In the genomic region with DNA sequence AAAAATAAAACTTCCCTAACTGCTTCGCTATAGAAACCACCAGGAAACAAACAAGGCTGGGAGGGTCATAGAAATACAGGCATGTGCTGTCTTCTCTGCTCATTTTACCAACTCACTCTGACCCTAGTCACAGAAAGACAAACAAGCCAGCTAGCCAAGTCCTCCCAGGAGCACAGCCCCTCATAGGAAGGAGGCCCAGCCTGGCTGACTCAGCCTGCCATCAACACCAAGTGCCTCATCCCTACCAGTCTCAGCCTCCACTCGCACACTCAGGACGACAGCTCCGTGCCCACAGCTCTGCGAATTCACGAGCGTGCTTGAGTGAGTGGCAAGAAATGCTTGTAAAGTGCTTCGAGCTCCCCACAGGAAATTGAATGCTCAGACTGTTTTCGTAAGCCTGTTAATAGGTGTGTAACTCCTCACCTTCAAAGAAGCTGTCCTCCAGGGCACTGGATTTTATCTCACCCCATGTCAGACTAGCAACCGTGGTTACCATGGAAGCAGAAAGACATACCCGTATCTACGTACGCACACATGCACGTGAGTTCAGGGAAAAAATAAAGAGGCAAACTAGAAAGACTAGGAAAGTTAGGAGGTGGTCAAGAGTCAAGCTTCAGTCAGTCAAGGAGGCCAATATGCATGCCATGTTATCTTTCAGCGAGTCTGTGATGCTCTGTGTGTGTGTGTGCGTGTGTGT, we compare ENCODE assay signal across 17 mouse cellular contexts. TPM values are rescaled to one million over a fixed set of nuclear protein-coding genes. Genes with fewer than 3 reads are reported as not detected.
DNase-seq lines count a peak whose midpoint lies in the region; ATAC-seq and TF ChIP-seq lines count a peak whose summit lies in the region.
"Had no signal": no experiment of that assay in that cellular context is flagged by ENCODE, and none has a peak within 500 bp of the region (broad histone marks: within the 10 kb centered on the region; RNA-seq: fewer than 3 reads in every experiment).

No protein-coding gene starts in this region.

- TF ChIP-seq POLR2A in brain, embryonic 14.5 days (IDR thresholded peaks at IDR 0.05; ENCODE audit: borderline replicate concordance, extremely low read depth, insufficient read depth, insufficient read length, poor library complexity, severe bottlenecking) = no peak
- no peak for TF ChIP-seq POLR2A in limb, embryonic 14.5 days (IDR thresholded peaks at IDR 0.05; ENCODE audit: borderline replicate concordance, extremely low read depth, insufficient read depth, insufficient read length)

- no peak overlapping the region for H3K27ac ChIP-seq in midbrain, embryonic 11.5 days (ENCODE audit: low read depth, low read length)
- H3K27ac ChIP-seq in midbrain, embryonic 15.5 days = no peak overlapping the region
- peak overlapping the region; percentile 29 for H3K27ac ChIP-seq in limb, embryonic 14.5 days (replicated peaks; ENCODE audit: low read depth, low read length)
- H3K27ac ChIP-seq: heart, adult 2 months; neural tube, embryonic 12.5 days had no signal

- 86% methylated on average over 16 of the region's 16 CpGs for WGBS in midbrain, embryonic 11.5 days
- 67% methylated on average over 16 of the region's 16 CpGs for WGBS in midbrain, embryonic 15.5 days
- WGBS in limb, embryonic 14.5 days = 24% methylated on average over 16 of the region's 16 CpGs

- no peak overlapping the region for H3K4me3 ChIP-seq in midbrain, embryonic 11.5 days (ENCODE audit: low read depth, low read length)
- H3K4me3 ChIP-seq in midbrain, embryonic 15.5 days = no peak overlapping the region
- H3K4me3 ChIP-seq in limb, embryonic 14.5 days (replicated peaks; ENCODE audit: low read length) = no peak overlapping the region
- H3K4me3 ChIP-seq: heart, adult 2 months; neural tube, embryonic 12.5 days had no signal

- H3K9me3 ChIP-seq in midbrain, embryonic 11.5 days (ENCODE audit: control insufficient read depth, low read length) = no peaks in the 10 kb centered on the region
- no peaks in the 10 kb centered on the region for H3K9me3 ChIP-seq in midbrain, embryonic 15.5 days
- H3K9me3 ChIP-seq in limb, embryonic 14.5 days (ENCODE audit: control insufficient read depth, low read length) = no peaks in the 10 kb centered on the region
- H3K9me3 ChIP-seq: neural tube, embryonic 12.5 days had no signal

- TF ChIP-seq CTCF in brain, embryonic 14.5 days (IDR thresholded peaks at IDR 0.05; ENCODE audit: borderline replicate concordance, extremely low read depth, insufficient read depth, insufficient read length) = no peak

- peak; percentile 33 to 45 for DNase-seq in frontal cortex, postnatal 36 days (ENCODE audit: low spot score in 2 of 2)
- no peak for DNase-seq in frontal cortex, postnatal 25 days (ENCODE audit: low spot score in 2 of 2)
- peak; percentile 12 for DNase-seq in midbrain, embryonic 11.5 days (ENCODE audit: low spot score, missing footprints)
- DNase-seq in brain, embryonic 14.5 days (ENCODE audit: low read depth) = peak; percentile 37
- DNase-seq in limb, embryonic 14.5 days (ENCODE audit: low spot score) = peak; percentile 14
- DNase-seq in adipocyte (ENCODE audit: low spot score) = no peak
- no peak for DNase-seq in lung, postnatal 10 days
- DNase-seq: B cell, adult 2 months; cerebellum, postnatal 25 days; heart, adult 2 months; kidney, adult 11 months; kidney, postnatal 4 days had no signal

- H3K4me2 ChIP-seq in midbrain, embryonic 11.5 days = no peak overlapping the region
- H3K4me2 ChIP-seq in midbrain, embryonic 15.5 days = no peak overlapping the region
- no peak overlapping the region for H3K4me2 ChIP-seq in limb, embryonic 14.5 days (replicated peaks; ENCODE audit: low read depth, low read length, severe bottlenecking)
- H3K4me2 ChIP-seq: neural tube, embryonic 12.5 days had no signal

- H3K27me3 ChIP-seq in midbrain, embryonic 11.5 days (ENCODE audit: control insufficient read depth, insufficient read depth, low read length) = no peaks in the 10 kb centered on the region
- no peaks in the 10 kb centered on the region; the same call in 1 of the 2 replicates for H3K27me3 ChIP-seq in midbrain, embryonic 15.5 days (replicated peaks)
- no peaks in the 10 kb centered on the region for H3K27me3 ChIP-seq in limb, embryonic 14.5 days (ENCODE audit: control insufficient read depth, insufficient read depth, low read length)
- H3K27me3 ChIP-seq: neural tube, embryonic 12.5 days had no signal

- H3K36me3 ChIP-seq in midbrain, embryonic 11.5 days (ENCODE audit: control insufficient read depth, insufficient read depth, low read length) = no peaks in the 10 kb centered on the region
- no peaks in the 10 kb centered on the region for H3K36me3 ChIP-seq in midbrain, embryonic 15.5 days (replicated peaks)
- no peaks in the 10 kb centered on the region for H3K36me3 ChIP-seq in limb, embryonic 14.5 days (ENCODE audit: control insufficient read depth, insufficient read depth, low read length)
- H3K36me3 ChIP-seq: neural tube, embryonic 12.5 days had no signal

- no peak overlapping the region for H3K9ac ChIP-seq in midbrain, embryonic 11.5 days (ENCODE audit: low read length)
- no peak overlapping the region for H3K9ac ChIP-seq in midbrain, embryonic 15.5 days
- H3K9ac ChIP-seq in limb, embryonic 14.5 days (ENCODE audit: low read depth, low read length, severe bottlenecking) = no peak overlapping the region
- H3K9ac ChIP-seq: neural tube, embryonic 12.5 days had no signal

- peaks cover 3% of the 10 kb centered on the region; the same call in 1 of the 2 replicates for H3K4me1 ChIP-seq in midbrain, embryonic 11.5 days (ENCODE audit: control insufficient read depth, insufficient read depth, low read length)
- H3K4me1 ChIP-seq in midbrain, embryonic 15.5 days = no peaks in the 10 kb centered on the region
- peaks cover 36% of the 10 kb centered on the region for H3K4me1 ChIP-seq in limb, embryonic 14.5 days (ENCODE audit: control insufficient read depth, insufficient read depth, low read length)

- no peak for ATAC-seq in midbrain, embryonic 11.5 days (ENCODE audit: low FRiP score)
- ATAC-seq in midbrain, embryonic 15.5 days (replicated peaks) = no peak
- 0 out of 2 replicates have a peak, but pooled peaks have one; percentile 24 for ATAC-seq in limb, embryonic 14.5 days (ENCODE audit: low FRiP score, low read depth)
- ATAC-seq: activated CD4-positive, CD25-positive, alpha-beta regulatory T cell, adult 4 months; forebrain, embryonic 16.5 days had no signal

RNA-seq across cellular contexts. Expression of a gene that starts 23.5 kb away (rescaled TPM):
- polyA plus RNA-seq in midbrain, embryonic 11.5 days (2014; fragmentation: Nextera tagmentation; extraction: Ambion mirVana) = not detected in 2 replicates
- not detected in 2 replicates for polyA plus RNA-seq in midbrain, embryonic 15.5 days (2015; fragmentation: Nextera tagmentation; extraction: Ambion mirVana)
- 0.08 TPM in 1 of 2 replicates, not detected in the other for polyA plus RNA-seq in brain, embryonic 14.5 days (2012; rRNA removed)
- 0.10 and 0.23 TPM in 2 replicates for polyA plus RNA-seq in limb, embryonic 14.5 days (2012; rRNA removed)
- 0.19 TPM in 1 of 2 replicates, not detected in the other for polyA plus RNA-seq in limb, embryonic 14.5 days (2014; fragmentation: Nextera tagmentation; extraction: Ambion mirVana)
- polyA plus RNA-seq: activated CD4-positive, CD25-positive, alpha-beta regulatory T cell, adult 4 months; forebrain, embryonic 16.5 days; heart, adult 2 months; hindbrain, embryonic 11.5 days; neural tube, embryonic 12.5 days had no signal

RNA-seq across cellular contexts. Expression of a gene that starts 56.2 kb away (rescaled TPM):
- 29.3 and 33.0 TPM in 2 replicates for polyA plus RNA-seq in midbrain, embryonic 11.5 days (2014; fragmentation: Nextera tagmentation; extraction: Ambion mirVana)
- polyA plus RNA-seq in midbrain, embryonic 15.5 days (2015; fragmentation: Nextera tagmentation; extraction: Ambion mirVana) = 110 and 117 TPM in 2 replicates
- polyA plus RNA-seq in brain, embryonic 14.5 days (2012; rRNA removed) = 78.3 and 87.5 TPM in 2 replicates
- polyA plus RNA-seq in limb, embryonic 14.5 days (2012; rRNA removed) = 26.2 and 31.6 TPM in 2 replicates
- 23.9 and 27.3 TPM in 2 replicates for polyA plus RNA-seq in limb, embryonic 14.5 days (2014; fragmentation: Nextera tagmentation; extraction: Ambion mirVana)

RNA-seq across cellular contexts. Expression of a gene that starts 56.2 kb away (rescaled TPM):
- polyA plus RNA-seq in midbrain, embryonic 11.5 days (2014; fragmentation: Nextera tagmentation; extraction: Ambion mirVana) = 1.8 and 2.9 TPM in 2 replicates
- polyA plus RNA-seq in midbrain, embryonic 15.5 days (2015; fragmentation: Nextera tagmentation; extraction: Ambion mirVana) = 4.7 and 6.1 TPM in 2 replicates
- polyA plus RNA-seq in brain, embryonic 14.5 days (2012; rRNA removed) = 5.5 and 7.2 TPM in 2 replicates
- polyA plus RNA-seq in limb, embryonic 14.5 days (2012; rRNA removed) = 16.6 and 23.2 TPM in 2 replicates
- polyA plus RNA-seq in limb, embryonic 14.5 days (2014; fragmentation: Nextera tagmentation; extraction: Ambion mirVana) = 5.7 and 5.9 TPM in 2 replicates

Comparison
In these comparisons a context has a peak if more than half of its experiments do, and no peak if none do; other contexts are left out.
1. DNase-seq: peak in frontal cortex, postnatal 36 days (2 of 2), midbrain, embryonic 11.5 days (single experiment), brain, embryonic 14.5 days (single experiment) and limb, embryonic 14.5 days (single experiment); none in frontal cortex, postnatal 25 days (0 of 2), adipocyte (single experiment) and lung, postnatal 10 days (single experiment).